Mouse (Mus musculus): ENCODE measurements around the gene Col7a1. TPM values are rescaled to one million over a fixed set of nuclear protein-coding genes. Genes with fewer than 3 reads are reported as not detected.

Gene Col7a1
- 1 to 10 TPM; 2.2 to 2.6 TPM for total RNA-seq (2023)

DNA sequence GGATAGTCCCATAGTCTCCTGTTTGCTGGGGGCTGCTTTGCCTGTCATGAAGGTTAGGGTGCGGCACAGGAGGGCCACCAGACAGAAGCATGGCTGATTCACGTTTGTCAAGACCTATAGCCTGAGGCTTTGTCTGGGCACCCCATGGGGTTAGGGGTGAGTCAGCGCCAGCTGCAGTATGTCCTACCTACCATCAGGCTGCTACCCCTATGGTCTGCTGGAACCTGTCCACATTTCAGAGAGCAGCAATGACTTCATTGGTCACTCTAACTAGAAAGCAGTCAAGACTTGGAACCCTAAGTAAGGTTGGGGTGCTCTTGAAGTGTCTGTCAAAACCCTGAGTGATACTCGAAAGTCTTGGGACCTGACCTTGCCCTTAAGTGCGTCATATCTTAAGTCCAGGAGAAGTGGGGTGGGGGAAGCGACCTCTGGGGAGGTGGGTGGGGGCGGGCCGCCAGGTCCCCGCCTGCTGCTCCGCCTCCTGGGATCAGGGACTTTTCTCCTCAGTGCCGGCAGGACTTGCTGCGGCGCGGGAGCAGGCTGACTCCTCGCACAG, at the start of gene Col7a1:
Gene Col7a1, plus strand, starts transcription at position 506 of the 556 bp plus-strand sequence.

GRCm38 (mm10) chr9:108914491-108914890, 38.9 kb upstream of the Col7a1 start, which contains the start of gene Tmem89:
Gene Tmem89, plus strand, starts transcription at chr9:108914619.

GRCm38 (mm10) chr9:108936418-108937364, 16.7 kb upstream of the Col7a1 start, which contains the start of gene Uqcrc1:
Gene Uqcrc1, plus strand, starts transcription at chr9:108936633.

DNA sequence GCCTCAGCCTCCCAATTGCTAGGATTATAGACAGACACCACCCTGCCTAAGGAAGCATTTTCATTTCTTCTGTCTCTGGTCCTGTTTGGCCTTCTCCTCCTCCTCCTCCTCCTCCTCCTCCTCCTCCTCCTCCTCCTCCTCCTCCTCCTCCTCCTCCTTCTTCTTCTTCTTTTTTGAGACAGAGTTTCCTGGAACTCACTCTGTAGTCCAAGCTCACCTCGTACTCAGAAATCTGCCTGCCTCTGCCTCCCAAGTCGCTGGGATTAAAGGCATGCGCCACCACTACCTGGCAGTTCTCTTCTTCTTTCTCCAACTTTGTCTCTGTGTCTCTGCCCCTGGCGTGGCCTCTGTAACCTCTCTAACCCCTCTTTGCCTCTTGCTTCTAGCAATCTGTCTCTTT, 32.3 kb downstream of the Col7a1 start, which contains the start of gene Ucn2:
Gene Ucn2, plus strand, starts transcription at position 301 of the 400 bp plus-strand sequence.

GRCm38 (mm10) chr9:108991428-108992084, 38.2 kb downstream of the Col7a1 start, which contains the start of gene Pfkfb4:
Gene Pfkfb4, plus strand, starts transcription at chr9:108991778.

Other genes starting within 250 kb of the Col7a1 start
- 10 to 100 TPM; 31.3 to 35.9 TPM for gene Ip6k2, start 169.8 kb upstream of the Col7a1 start, total RNA-seq (2023)
- 1 to 10 TPM; 7.8 TPM for gene Nckipsd, start 145.2 kb upstream of the Col7a1 start, total RNA-seq (2023)
- 10 to 100 TPM; 38.5 to 52.8 TPM for gene Celsr3, start 127.3 kb upstream of the Col7a1 start, total RNA-seq (2023)
- gene Slc26a6, start 100.3 kb upstream of the Col7a1 start, total RNA-seq (2023), result 10 to 100 TPM in 1 of 2 experiments, 1 to 10 TPM in 1; 9.6 to 14.2 TPM
- not detected for gene Tmem89, start 39.0 kb upstream of the Col7a1 start, total RNA-seq (2023)
- gene Uqcrc1, start 17.0 kb upstream of the Col7a1 start, total RNA-seq (2023), result 100 to 1,000 TPM; 143 to 152 TPM
- gene Ucn2, start 32.4 kb downstream of the Col7a1 start, total RNA-seq (2023), result not detected
- gene Pfkfb4, start 38.2 kb downstream of the Col7a1 start, total RNA-seq (2023), result 100 to 1,000 TPM; 152 to 163 TPM
- 100 to 1,000 TPM; 192 to 213 TPM for gene Shisa5, start 85.0 kb downstream of the Col7a1 start, total RNA-seq (2023)
- gene Trex1, start 106.1 kb downstream of the Col7a1 start, total RNA-seq (2023), result 10 to 100 TPM; 47.7 to 51.9 TPM
- gene Atrip, start 120.5 kb downstream of the Col7a1 start, total RNA-seq (2023), result 10 to 100 TPM; 10.4 to 10.5 TPM
- gene Ccdc51, start 128.9 kb downstream of the Col7a1 start, total RNA-seq (2023), result 1 to 10 TPM; 5.2 to 8.0 TPM
- 100 to 1,000 TPM; 243 to 254 TPM for gene Tma7, start 129.0 kb downstream of the Col7a1 start, total RNA-seq (2023)
- under 1 TPM; 0.11 to 0.68 TPM for gene Plxnb1, start 141.8 kb downstream of the Col7a1 start, total RNA-seq (2023)
- gene Fbxw21, start 208.5 kb downstream of the Col7a1 start, total RNA-seq (2023), result not detected
- not detected for gene Fbxw13, start 242.4 kb downstream of the Col7a1 start, total RNA-seq (2023)

Data from neutrophil, adult 83 days (primary cell).